Mouse (Mus musculus): Measurements from ENCODE around the gene Zdhhc14.

The Zdhhc14 gene

GRCm38 (mm10) chr17:5560212-5560611 lies 67.9 kb downstream of the Zdhhc14 start:
- no peak for DNase-seq

- DNase-seq, result no peak
These were observed 70.8 kb downstream of the Zdhhc14 start for GRCm38 (mm10) chr17:5563108-5563507.

- DNase-seq, result no peak
These were observed 73.6 kb downstream of the Zdhhc14 start for GRCm38 (mm10) chr17:5566006-5566405.

GRCm38 (mm10) chr17:5567943-5568342 lies 75.6 kb downstream of the Zdhhc14 start:
- DNase-seq, result no peak

- DNase-seq, result no peak
These were observed 77.0 kb downstream of the Zdhhc14 start for GRCm38 (mm10) chr17:5569131-5570030.

GRCm38 (mm10) chr17:5572096-5572730 lies 79.9 kb downstream of the Zdhhc14 start:
- no peak for DNase-seq

- peak; percentile 92 for DNase-seq
These were observed 80.5 kb downstream of the Zdhhc14 start for GRCm38 (mm10) chr17:5572745-5573420.

- no peak for DNase-seq
These were observed 82.3 kb downstream of the Zdhhc14 start for GRCm38 (mm10) chr17:5574672-5575071.

- DNase-seq, result peak; percentile 74
These were observed 83.2 kb downstream of the Zdhhc14 start for GRCm38 (mm10) chr17:5575518-5575917.

GRCm38 (mm10) chr17:5582232-5582631 lies 89.9 kb downstream of the Zdhhc14 start:
- no peak for DNase-seq

- no peak for DNase-seq
These were observed 90.6 kb downstream of the Zdhhc14 start for GRCm38 (mm10) chr17:5582937-5583336.

- no peak for DNase-seq
These were observed 91.3 kb downstream of the Zdhhc14 start for GRCm38 (mm10) chr17:5583472-5584145.

- no peak for DNase-seq
These were observed 99.3 kb downstream of the Zdhhc14 start for GRCm38 (mm10) chr17:5591604-5592209.

- DNase-seq, result no peak
These were observed 100.7 kb downstream of the Zdhhc14 start for GRCm38 (mm10) chr17:5593071-5593470.

GRCm38 (mm10) chr17:5595068-5595467 lies 102.7 kb downstream of the Zdhhc14 start:
- no peak for DNase-seq

GRCm38 (mm10) chr17:5596490-5596889 lies 104.1 kb downstream of the Zdhhc14 start:
- no peak for DNase-seq

- DNase-seq, result no peak
These were observed 106.6 kb downstream of the Zdhhc14 start for GRCm38 (mm10) chr17:5598999-5599398.

GRCm38 (mm10) chr17:5600505-5601027 lies 108.2 kb downstream of the Zdhhc14 start:
- DNase-seq, result no peak

GRCm38 (mm10) chr17:5601953-5602352 lies 109.6 kb downstream of the Zdhhc14 start:
- no peak for DNase-seq

GRCm38 (mm10) chr17:5606151-5606591 lies 113.8 kb downstream of the Zdhhc14 start:
- DNase-seq, result no peak

GRCm38 (mm10) chr17:5607352-5607751 lies 115.0 kb downstream of the Zdhhc14 start:
- peak; percentile 55 for DNase-seq

GRCm38 (mm10) chr17:5609875-5610552 lies 117.7 kb downstream of the Zdhhc14 start:
- DNase-seq, result no peak
